Mouse (Mus musculus) left cerebral cortex, adult 18-20 months (tissue): ENCODE measurements around the gene Gm13271. TPM values are rescaled to one million over a fixed set of nuclear protein-coding genes. Genes with fewer than 3 reads are reported as not detected.

Experiments used
- total RNA-seq, 2 experiments: library from RNA; stranded (reverse); gene quantifications; 2 replicates each; pipeline ENCODE4 v1.2.3; 2021

Gene Gm13271
- total RNA-seq, 2 experiments from 2014 or later = not detected

Other genes with a start within 250 kb of the Gm13271 start
- gene Ifnb1, start 232.1 kb upstream of the Gm13271 start, total RNA-seq = not detected
- gene Ifna15, start 196.6 kb upstream of the Gm13271 start, total RNA-seq = not detected
- gene Ifna14, start 183.1 kb upstream of the Gm13271 start, total RNA-seq = not detected
- not detected for gene Ifna9, start 162.5 kb upstream of the Gm13271 start, total RNA-seq
- not detected for gene Ifna12, start 151.5 kb upstream of the Gm13271 start, total RNA-seq
- not detected for gene C87499, start 120.5 kb upstream of the Gm13271 start, total RNA-seq
- gene Ifna13, start 110.4 kb upstream of the Gm13271 start, total RNA-seq = not detected
- gene Ifna16, start 77.9 kb upstream of the Gm13271 start, total RNA-seq = not detected
- not detected for gene Ifna2, start 71.0 kb upstream of the Gm13271 start, total RNA-seq
- not detected for gene Ifnab, start 63.5 kb upstream of the Gm13271 start, total RNA-seq
- gene Gm26566, start 33.1 kb upstream of the Gm13271 start, total RNA-seq = under 1 TPM; 0.49 to 0.89 TPM
- gene Klhl9, start 32.4 kb upstream of the Gm13271 start, total RNA-seq = 100 to 1,000 TPM; 100 to 103 TPM
- not detected for gene Gm13283, start 5.3 kb downstream of the Gm13271 start, total RNA-seq
- gene Gm13290, start 19.0 kb downstream of the Gm13271 start, total RNA-seq = not detected
- not detected for gene Gm13289, start 22.1 kb downstream of the Gm13271 start, total RNA-seq
- not detected for gene Gm13272, start 25.0 kb downstream of the Gm13271 start, total RNA-seq
- not detected for gene Ifnz, start 27.3 kb downstream of the Gm13271 start, total RNA-seq
- gene Gm13276, start 30.8 kb downstream of the Gm13271 start, total RNA-seq = not detected
- not detected for gene Gm13277, start 33.8 kb downstream of the Gm13271 start, total RNA-seq
- gene Gm13278, start 36.7 kb downstream of the Gm13271 start, total RNA-seq = not detected
- gene Gm13275, start 39.6 kb downstream of the Gm13271 start, total RNA-seq = not detected
- not detected for gene Gm13279, start 42.5 kb downstream of the Gm13271 start, total RNA-seq
- not detected for gene Gm13285, start 44.8 kb downstream of the Gm13271 start, total RNA-seq
- not detected for gene Gm13287, start 48.4 kb downstream of the Gm13271 start, total RNA-seq
- not detected for gene Gm13288, start 50.7 kb downstream of the Gm13271 start, total RNA-seq
- gene Ifna7, start 61.4 kb downstream of the Gm13271 start, total RNA-seq = not detected
- not detected for gene Ifna11, start 65.1 kb downstream of the Gm13271 start, total RNA-seq
- not detected for gene Ifna6, start 72.5 kb downstream of the Gm13271 start, total RNA-seq
- gene Ifna5, start 80.7 kb downstream of the Gm13271 start, total RNA-seq = not detected
- gene Ifna4, start 87.0 kb downstream of the Gm13271 start, total RNA-seq = not detected
- gene Ifna1, start 95.2 kb downstream of the Gm13271 start, total RNA-seq = not detected
- gene Ifne, start 125.3 kb downstream of the Gm13271 start, total RNA-seq = not detected